ENCODE assay signal across 8 mouse cellular contexts in the genomic region with DNA sequence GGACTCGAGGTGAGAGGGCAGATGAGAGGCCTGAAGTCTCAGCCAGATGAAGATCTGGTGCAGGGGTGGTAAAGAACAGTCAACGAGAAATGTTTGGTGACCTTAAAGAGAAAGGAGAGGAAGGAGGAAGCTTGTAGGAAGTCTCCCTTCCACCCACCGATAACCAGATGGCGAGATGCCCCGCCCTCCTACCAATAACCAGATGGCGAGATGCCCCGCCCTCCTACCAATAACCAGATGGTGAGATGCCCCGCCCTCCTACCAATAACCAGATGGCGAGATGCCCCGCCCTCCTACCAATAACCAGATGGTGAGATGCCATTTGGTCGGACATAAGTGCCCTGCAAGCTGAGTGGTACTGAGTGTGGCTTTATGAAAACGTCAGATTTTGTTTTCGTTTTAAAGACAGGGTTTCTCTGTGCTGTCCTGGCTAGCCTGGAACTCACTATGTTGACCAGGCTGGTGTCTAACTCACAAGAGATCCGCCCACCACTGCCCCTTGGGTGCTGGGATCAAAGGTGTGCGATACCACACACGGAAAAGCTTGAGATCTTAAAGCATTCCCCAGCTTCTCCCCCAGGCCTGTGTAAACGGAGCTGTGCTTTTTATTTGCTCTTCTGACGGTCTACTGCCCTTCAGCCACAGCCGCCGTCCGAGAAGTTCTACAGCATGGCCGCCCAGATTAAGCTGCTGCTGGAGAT. TPM values are rescaled to one million over a fixed set of nuclear protein-coding genes. Genes with fewer than 3 reads are reported as not detected.
A peak's percentile ranks its signal among the peaks of the same experiment; 100 is the strongest.
DNase-seq lines count a peak whose midpoint lies in the region; ATAC-seq lines count a peak whose summit lies in the region.

No protein-coding gene starts in this region.

- H3K27ac ChIP-seq in hindbrain, embryonic 13.5 days: peak overlapping the region; percentile 67
- H3K27ac ChIP-seq in midbrain, embryonic 12.5 days (replicated peaks): peak overlapping the region; percentile 92

- no peak for ATAC-seq in hindbrain, embryonic 13.5 days (ENCODE audit: low FRiP score)
- ATAC-seq in midbrain, embryonic 12.5 days (ENCODE audit: low FRiP score, low read depth): no peak

- DNase-seq in embryo, embryonic 10.5 days (ENCODE audit: low spot score): peak; percentile 18
- DNase-seq in embryo, embryonic 11 days: no peak
- DNase-seq in cerebellum, adult 18-20 months: peak; percentile 61 to 65
- DNase-seq in right cerebral cortex, postnatal 14 days: no peak
- no peak for DNase-seq in layer of hippocampus, adult 11-12 months (ENCODE audit: low spot score)
- DNase-seq in gastrocnemius, postnatal 25 days: no peak

- H3K4me1 ChIP-seq in hindbrain, embryonic 13.5 days (replicated peaks): peaks cover 44% of the 10 kb centered on the region
- H3K4me1 ChIP-seq in midbrain, embryonic 12.5 days: peaks cover 33% of the 10 kb centered on the region

- 60% methylated on average over 22 of the region's 22 CpGs for WGBS in hindbrain, embryonic 13.5 days
- WGBS in midbrain, embryonic 12.5 days: 69% methylated on average over 22 of the region's 22 CpGs

- H3K36me3 ChIP-seq in hindbrain, embryonic 13.5 days: peaks cover 48% of the 10 kb centered on the region
- H3K36me3 ChIP-seq in midbrain, embryonic 12.5 days: peaks cover 48% of the 10 kb centered on the region

- 0 out of 2 replicates have a peak, but pooled peaks cover 4% of the 10 kb centered on the region for H3K27me3 ChIP-seq in hindbrain, embryonic 13.5 days
- H3K27me3 ChIP-seq in midbrain, embryonic 12.5 days: peaks cover 8% of the 10 kb centered on the region

- H3K4me3 ChIP-seq in hindbrain, embryonic 13.5 days: no peak overlapping the region
- no peak overlapping the region for H3K4me3 ChIP-seq in midbrain, embryonic 12.5 days

- H3K4me2 ChIP-seq in hindbrain, embryonic 13.5 days: peak overlapping the region; percentile 59
- peak overlapping the region; percentile 73 for H3K4me2 ChIP-seq in midbrain, embryonic 12.5 days (replicated peaks)

- no peak overlapping the region for H3K9ac ChIP-seq in hindbrain, embryonic 13.5 days
- H3K9ac ChIP-seq in midbrain, embryonic 12.5 days (replicated peaks): no peak overlapping the region

- H3K9me3 ChIP-seq in hindbrain, embryonic 13.5 days: no peaks in the 10 kb centered on the region
- no peaks in the 10 kb centered on the region for H3K9me3 ChIP-seq in midbrain, embryonic 12.5 days

RNA-seq across cellular contexts. Expression of a gene that starts 1.5 kb away (rescaled TPM):
- 32.2 and 34.2 TPM in 2 replicates for polyA plus RNA-seq in hindbrain, embryonic 13.5 days (2015; fragmentation: Nextera tagmentation; extraction: Ambion mirVana)
- polyA plus RNA-seq in midbrain, embryonic 12.5 days (2016; fragmentation: Nextera tagmentation; extraction: Ambion mirVana): 23.0 and 26.1 TPM in 2 replicates
- 1 to 10 TPM; 1.8 to 3.1 TPM for total RNA-seq in gastrocnemius, postnatal 25 days (2021)

RNA-seq across cellular contexts. Expression of a gene that starts 2.4 kb away (rescaled TPM):
- polyA plus RNA-seq in hindbrain, embryonic 13.5 days (2015; fragmentation: Nextera tagmentation; extraction: Ambion mirVana): 33.4 and 35.6 TPM in 2 replicates
- 36.8 and 39.6 TPM in 2 replicates for polyA plus RNA-seq in midbrain, embryonic 12.5 days (2016; fragmentation: Nextera tagmentation; extraction: Ambion mirVana)
- total RNA-seq in gastrocnemius, postnatal 25 days (2021): 10 to 100 TPM; 18.6 to 20.2 TPM

RNA-seq across cellular contexts. Expression of a gene that starts 32.2 kb away (rescaled TPM):
- 32.8 and 34.9 TPM in 2 replicates for polyA plus RNA-seq in hindbrain, embryonic 13.5 days (2015; fragmentation: Nextera tagmentation; extraction: Ambion mirVana)
- 11.8 and 13.0 TPM in 2 replicates for polyA plus RNA-seq in midbrain, embryonic 12.5 days (2016; fragmentation: Nextera tagmentation; extraction: Ambion mirVana)
- not detected for total RNA-seq in gastrocnemius, postnatal 25 days (2021)

RNA-seq across cellular contexts. Expression of a gene that starts 32.6 kb away (rescaled TPM):
- polyA plus RNA-seq in hindbrain, embryonic 13.5 days (2015; fragmentation: Nextera tagmentation; extraction: Ambion mirVana): 45.0 and 46.9 TPM in 2 replicates
- polyA plus RNA-seq in midbrain, embryonic 12.5 days (2016; fragmentation: Nextera tagmentation; extraction: Ambion mirVana): 49.5 and 50.5 TPM in 2 replicates
- total RNA-seq in gastrocnemius, postnatal 25 days (2021): 10 to 100 TPM; 24.7 to 25.4 TPM

RNA-seq across cellular contexts. Expression of a gene that starts 32.9 kb away (rescaled TPM):
- polyA plus RNA-seq in hindbrain, embryonic 13.5 days (2015; fragmentation: Nextera tagmentation; extraction: Ambion mirVana): 21.9 and 22.4 TPM in 2 replicates
- polyA plus RNA-seq in midbrain, embryonic 12.5 days (2016; fragmentation: Nextera tagmentation; extraction: Ambion mirVana): 24.3 and 26.2 TPM in 2 replicates
- 1 to 10 TPM; 4.6 TPM for total RNA-seq in gastrocnemius, postnatal 25 days (2021)

Comparison
In these comparisons a context has a peak if more than half of its experiments do, and no peak if none do; other contexts are left out.
1. DNase-seq: peak in embryo, embryonic 10.5 days (single experiment) and cerebellum, adult 18-20 months (2 of 2); none in embryo, embryonic 11 days (single experiment), right cerebral cortex, postnatal 14 days (single experiment), layer of hippocampus, adult 11-12 months (single experiment) and gastrocnemius, postnatal 25 days (single experiment).